Mouse (Mus musculus) inflammation-experienced regulatory T-cells, adult 6 months (primary cell): ENCODE results near the gene Ccdc82. TPM values are rescaled to one million over a fixed set of nuclear protein-coding genes. Genes with fewer than 3 reads are reported as not detected.
A peak's percentile ranks its signal among the peaks of the same experiment; 100 is the strongest.

Experiments used
- ATAC-seq: one replicate; pipeline ENCODE4 v1.8.0; 2017
- polyA plus RNA-seq, 3 experiments: library from polyadenylated mRNA; unstranded; fragments of 100-300 nt; shearing (Covaris generic); gene quantifications; one replicate each; pipeline ENCODE4 v1.2.1; 2017

The Ccdc82 gene
- polyA plus RNA-seq: 10 to 100 TPM; 37.1 to 54.3 (median 49.1) TPM

DNA sequence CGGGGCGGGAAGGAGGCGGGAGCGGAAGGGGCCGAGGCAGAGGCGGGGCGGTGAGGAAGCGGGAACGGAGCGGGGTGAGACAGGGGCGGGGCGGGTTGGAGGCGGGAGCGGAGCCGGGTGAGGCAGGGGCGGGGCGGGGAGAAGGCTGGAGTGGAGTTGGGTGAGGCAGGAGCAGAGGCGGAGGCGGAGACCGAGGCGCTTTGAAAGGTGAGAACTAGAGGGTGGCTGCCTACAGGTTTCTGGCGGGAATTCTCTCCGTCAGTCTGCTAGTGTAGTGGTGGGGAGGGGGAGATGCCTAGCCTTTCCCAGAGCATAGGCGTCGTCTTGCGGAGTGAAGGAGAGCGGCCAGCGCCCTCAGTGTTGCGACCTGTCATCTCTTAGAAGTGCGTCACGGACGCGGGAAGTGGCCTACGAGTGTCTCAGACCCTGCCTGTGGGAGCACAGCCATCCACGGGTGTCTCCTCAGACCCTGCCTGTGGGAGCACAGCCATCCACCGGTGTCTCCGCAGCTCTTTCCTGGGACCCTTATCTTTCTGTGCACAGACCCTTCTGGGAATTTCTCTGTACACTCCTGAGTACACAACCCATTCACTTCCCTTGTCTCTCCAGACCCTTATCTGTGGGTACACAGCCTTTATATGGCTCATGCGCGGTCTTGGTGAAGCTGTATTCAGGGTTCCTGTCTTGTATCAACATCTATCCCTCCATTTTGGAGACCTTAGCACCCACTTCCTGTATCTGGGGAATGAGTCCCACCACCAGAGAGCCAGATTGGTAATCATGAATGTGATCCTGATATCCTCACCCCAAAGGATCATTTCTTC is at the start of gene Ccdc82:
Gene Ccdc82 (plus strand): TSS at position 141 of the 824 bp plus-strand sequence.
- peak; percentile 88 for ATAC-seq

DNA sequence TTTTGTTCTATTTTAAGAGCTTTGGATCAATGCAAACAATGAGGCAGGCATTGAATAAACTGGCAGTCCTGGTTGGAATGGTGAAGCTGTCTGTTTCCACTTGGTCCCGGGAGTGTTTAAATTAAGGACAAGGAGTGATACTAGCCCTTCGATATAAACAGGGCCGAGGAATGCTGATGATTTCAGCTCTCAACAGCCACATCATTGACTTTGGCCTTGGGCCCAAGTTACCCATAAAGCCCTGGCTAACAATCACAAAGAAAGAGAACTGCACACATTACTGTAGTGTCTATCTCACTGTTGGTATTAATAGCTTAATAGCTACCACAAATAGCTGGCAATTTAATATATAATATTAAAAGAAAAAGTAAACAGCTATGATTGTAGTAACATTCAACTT is 46.7 kb upstream of the Ccdc82 start:
- no peak for ATAC-seq

DNA sequence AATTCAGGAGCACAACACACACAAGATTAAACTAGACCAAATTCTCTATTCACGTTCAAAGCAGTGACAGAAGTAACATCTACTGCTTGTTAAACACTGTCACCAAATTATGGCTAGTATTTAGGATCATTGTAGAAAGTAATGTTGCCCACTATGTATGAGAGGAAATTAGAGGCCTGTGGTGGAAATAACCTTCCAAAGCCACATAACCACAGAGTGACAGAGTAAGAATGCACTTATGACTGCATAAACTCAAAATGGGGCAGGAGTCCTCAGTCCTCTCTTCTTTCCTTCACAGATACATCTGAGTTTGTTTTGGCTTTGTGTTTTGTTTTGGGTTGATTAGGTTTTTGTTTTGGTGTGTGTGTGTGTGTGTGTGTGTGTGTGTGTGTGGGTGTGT is 43.6 kb upstream of the Ccdc82 start:
- no peak for ATAC-seq

DNA sequence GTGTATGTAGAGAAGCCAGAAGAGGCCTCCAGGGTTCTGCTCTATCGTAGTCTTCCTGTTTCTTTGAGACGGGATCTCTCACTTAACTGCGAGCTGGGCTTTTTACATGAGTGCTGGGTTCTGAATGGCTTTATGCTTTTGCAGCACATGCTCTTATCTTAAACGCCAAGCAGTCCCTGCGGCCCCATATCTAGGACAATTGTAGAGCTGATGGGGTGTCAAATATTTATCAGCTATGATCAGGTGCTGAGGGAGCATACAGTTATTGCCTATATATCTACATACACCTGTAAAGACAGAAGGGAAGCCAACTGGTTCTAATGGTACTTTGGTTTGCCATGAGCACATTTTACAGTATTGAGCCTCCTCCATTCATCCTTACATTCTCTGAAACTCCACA is 43.1 kb upstream of the Ccdc82 start:
- ATAC-seq: no peak

DNA sequence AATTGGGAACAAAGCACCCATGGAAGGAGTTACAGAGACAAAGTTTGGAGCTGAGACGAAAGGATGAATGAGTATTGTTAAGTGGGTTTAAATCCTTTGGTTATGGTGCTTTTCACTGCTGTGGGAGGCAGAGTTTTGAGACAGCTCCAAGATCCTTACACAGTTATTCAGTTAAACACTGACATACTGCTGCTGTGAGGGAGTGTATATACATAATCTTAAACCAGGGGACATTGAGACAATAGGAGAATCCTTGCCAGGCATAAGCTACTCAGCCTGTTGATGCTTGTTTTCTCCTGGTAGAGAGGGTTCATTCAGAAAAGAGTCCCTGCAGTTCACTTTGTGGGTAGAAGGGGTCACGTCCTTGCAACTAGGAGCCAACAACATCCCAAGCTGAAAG is 40.4 kb upstream of the Ccdc82 start:
- ATAC-seq: no peak

DNA sequence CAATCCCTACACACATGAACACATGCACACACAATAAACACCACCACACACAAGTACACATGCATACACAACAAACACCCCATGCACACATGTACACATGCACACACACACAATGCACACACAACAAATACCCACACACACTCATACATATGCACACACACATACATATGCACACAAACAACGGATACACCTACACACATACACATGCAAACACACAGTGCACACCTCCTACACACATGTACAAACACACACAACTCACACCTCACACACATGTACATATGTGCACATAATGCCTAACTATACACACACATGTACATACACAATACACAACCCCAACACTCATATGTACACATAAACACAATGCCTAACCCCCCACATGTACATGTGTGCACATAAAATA is 20.9 kb upstream of the Ccdc82 start:
- no peak for ATAC-seq

DNA sequence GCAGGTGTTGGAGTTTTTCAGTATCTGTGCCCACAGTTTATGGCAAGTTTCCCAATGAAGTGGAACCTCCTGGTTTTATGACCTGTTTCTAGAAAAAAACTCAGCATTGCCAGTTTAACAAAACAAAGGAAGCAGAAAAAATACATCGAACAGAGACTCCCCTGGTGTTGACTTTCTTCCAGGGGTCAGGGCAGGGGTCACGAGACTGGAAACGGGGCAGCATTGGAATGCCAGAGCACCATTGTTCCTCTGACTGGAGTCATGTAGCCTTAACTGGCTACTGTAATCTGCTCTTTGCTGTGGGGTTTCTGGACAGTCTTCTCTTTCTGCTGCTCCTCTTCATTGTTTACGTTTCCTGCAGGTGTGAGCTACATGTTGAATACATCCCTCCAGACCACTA is 16.2 kb upstream of the Ccdc82 start:
- ATAC-seq: no peak

DNA sequence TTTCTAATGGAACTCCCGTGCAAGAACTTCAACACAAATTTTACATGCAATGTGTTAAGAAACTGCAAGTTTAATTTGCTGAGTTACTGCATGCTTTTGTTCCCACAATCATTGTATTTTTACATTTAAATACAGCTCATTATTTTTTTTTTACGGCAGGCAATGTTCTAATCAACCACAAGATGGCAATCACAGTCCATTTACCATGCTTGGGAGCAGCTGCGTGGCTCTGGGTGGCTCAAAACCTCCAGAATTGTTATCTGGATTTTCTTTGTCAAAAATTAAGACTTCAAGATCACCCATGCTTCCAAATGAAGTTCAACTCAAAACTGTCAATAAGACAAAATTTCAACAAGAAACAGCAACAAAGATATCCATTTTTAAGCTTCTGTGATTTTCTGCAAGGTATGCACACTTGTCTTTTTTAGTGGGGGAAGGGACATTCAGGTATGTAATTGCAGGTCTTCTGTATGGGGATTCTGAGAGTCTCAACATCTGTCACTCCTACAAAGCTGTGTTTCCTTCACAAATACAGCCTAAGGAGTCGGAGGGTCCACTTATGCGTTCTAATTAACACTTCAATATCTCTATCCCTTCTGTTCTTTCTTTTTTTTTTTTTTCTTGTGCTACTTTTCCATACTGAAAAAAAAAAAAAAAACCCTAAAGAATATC is 15.1 kb upstream of the Ccdc82 start:
- peak; percentile 84 for ATAC-seq

DNA sequence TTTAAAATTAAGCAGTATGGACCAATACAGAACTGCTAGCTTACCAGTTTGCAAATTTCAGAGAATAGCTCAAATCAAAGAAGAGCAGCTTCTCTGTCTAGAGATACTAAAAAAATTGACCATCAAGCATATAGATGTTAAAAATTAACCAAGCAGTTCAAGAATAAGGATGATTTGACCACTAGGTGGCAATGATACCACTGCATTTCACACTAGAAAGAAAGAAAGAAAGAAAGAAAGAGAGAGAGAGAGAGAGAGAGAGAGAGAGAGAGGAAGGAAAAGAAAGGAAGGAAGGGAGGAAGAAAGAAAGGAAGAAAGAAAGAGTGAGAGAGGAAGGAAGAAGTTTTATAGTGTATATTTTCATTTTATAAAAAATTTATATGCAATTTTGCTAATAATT is 4.4 kb upstream of the Ccdc82 start:
- no peak for ATAC-seq

DNA sequence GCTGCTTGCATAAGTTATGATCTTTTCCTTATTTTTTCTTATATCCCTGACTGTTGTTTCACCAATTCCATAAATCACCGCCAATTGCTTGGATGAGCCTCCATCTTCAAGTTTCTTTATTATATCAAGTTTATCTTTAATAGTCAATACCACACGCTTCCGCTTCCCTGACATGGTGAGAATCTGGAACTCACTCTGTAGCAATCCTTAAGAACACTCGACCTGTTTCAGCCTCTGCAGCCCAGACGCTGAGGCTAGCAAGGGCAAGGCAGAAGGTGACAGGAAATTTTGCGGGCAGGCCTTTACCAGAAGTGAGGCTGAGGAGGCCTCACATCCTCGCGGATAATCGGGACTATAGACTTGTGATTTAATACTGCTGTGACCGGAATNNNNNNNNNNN is 1.3 kb upstream of the Ccdc82 start, which contains the start of gene Jrkl:
Gene Jrkl (minus strand): TSS at position 349 of the 400 bp plus-strand sequence.
- ATAC-seq: no peak

DNA sequence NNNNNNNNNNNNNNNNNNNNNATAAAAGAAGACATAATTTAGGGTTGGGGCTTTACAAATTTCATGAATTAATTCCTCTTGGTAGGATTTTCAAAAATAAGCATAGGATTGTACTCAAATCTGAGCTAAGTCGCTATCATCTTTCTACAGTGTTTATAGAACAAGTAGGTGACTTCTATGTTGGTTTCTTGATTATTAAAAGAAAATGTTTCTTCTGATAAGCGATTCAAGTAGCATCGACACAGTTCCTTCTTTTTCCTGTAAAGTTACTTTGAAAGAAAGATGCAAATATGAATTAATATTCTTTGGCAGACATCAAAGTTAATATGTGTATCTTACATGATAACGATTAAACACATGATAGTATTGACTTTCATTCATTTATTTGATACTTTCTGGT is 1.3 kb downstream of the Ccdc82 start:
- ATAC-seq: no peak

DNA sequence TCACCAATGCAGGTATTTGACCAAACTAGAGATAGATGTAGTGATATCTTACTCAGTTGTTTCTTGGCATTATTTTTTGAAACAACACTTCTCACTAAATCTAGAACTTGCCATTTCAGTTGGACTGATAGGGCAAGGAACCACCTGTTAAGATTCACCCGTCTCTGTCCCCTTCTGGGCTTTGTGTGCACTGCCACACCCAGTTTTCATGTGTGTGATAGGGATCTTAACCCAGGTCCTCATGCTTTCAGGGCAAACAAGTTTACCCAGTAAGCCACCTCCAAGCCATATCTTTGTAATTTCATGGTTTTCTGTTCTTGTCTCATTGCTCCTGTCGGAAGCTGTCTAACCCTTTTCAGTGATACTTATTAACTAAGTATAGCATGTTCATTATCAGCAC is 4.5 kb downstream of the Ccdc82 start:
- no peak for ATAC-seq

DNA sequence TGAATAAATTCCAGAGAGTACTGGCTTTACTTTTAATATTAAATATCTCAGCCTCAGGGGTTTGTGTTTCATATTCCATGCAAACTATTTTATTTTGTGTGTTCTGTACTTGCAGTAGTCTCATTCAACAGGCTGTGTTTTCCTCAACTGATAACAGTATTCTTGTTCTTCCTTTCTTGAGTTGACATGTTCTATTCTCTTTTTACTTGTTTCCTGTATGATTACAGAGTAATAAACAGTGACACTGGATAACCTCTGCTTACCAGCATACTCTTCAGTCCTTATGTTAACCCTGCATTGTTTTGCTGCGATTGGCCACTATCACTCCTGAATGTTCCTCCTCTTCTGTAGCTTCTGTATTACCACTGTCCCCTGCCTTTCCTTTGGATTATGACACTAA is 10.0 kb downstream of the Ccdc82 start:
- ATAC-seq: no peak

DNA sequence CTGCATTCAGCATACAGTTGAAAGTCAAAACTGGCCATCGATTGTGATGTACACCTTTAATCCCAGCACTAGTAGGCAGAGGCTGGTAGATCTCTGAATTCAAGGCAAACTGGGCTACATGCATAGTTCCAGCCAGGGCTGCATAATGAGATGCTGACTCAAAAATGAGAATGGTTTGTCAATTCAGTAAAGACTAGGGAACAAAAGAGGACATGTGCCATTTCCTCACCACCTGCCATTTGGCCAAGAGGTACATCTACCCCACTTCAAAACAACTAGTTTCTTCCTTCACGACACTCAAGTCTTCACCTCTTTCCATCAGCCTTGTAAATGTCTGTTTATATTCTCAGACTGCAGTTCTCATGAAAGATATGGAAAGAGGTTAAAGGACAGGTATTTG is 11.4 kb downstream of the Ccdc82 start:
- ATAC-seq: no peak

DNA sequence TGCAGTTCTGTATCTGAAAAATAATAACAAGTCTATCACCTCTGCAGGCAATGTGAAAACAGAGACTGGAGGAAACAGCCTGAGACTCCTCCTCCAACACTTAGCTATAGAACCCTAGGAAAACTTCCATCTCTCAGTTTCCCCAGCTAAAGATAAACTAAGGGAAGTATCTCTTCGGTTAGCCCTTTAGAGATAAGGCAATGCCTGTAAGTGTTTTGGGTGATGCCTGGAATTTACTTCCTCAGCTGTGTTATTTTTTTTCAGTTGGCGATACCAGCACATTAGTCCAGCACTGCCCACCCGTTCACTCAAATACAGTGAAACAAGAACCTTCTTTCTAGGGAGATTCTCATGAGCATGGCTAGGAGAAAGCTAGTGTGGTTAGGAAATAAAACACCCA is 14.2 kb downstream of the Ccdc82 start:
- ATAC-seq: no peak

DNA sequence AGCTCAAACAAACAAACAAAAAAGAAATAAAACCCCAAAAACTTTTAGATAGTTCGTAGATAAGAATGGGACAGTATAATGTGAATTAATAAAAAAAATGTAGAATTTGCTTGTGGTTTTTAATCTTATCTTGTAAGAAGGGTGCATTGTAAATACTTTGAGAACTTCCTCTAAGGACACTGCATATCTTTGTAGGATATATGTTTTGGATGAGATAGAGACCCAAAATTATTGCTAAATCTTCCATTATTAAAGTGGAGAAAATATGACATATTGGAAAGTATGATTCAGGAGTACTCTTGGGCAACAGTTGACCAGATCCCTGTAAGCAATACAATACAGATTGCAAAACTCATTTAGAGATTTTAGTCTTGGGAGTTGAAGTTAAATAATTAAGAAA is 26.5 kb downstream of the Ccdc82 start:
- ATAC-seq: no peak

DNA sequence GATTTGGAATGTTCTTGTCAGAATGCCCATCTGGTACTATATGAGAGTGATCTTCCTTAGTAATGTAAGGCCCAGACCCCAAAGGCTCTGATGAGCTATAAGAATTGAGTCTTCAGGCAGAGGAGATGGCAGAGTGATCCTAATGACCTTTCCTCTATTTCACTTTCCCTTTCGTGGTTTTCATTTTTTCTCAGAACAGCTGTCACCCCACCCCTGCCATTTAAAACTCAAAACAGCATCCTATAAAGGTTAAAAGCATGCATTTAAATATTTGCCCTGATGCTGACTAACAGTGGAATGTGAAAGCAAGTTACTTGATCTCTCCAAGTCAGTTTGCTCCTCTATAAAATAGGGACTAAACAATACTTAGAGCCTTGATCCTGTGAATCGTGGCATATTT is 40.7 kb downstream of the Ccdc82 start:
- ATAC-seq: peak; percentile 56

DNA sequence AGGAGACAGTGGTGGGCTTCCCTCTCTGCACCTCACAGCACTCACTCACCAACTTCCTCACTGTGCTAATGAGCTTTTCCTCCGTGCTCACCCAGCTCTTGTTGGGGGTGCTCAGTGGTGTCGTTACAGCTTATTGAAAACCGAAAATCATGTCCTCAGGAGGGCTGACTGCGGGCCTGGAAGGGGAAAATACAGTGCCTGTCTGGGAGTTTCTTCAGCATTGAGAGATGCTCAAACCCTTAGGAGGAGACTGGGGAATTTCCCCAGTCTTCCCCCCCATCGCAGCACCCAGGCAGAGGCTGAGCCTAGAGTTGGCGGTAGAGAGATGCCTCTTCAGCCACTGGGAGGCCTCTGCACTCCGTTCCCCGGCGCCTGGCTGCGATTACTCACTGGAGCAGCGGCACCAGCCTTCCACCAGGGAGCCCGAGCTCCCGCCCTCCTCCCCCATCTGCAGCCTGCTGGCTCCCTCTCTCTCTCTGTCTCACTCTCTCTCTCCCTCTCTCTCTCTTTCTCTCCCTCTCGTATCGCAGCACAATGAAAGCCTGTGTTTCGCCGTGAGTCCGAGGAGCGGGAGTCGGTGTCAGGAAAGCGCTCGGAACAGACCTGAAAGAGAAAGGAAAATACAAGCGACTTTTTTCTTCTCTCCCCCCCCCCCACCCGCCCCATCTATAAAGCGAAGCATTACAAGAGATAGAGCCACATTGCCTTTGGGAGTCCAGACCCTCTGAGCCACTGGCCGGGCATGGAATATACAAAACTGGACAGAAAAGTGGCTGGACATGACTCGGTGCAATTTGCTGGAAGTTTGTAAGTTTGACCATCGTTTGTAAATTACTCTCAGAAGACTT is 49.7 kb downstream of the Ccdc82 start:
- peak; percentile 82 for ATAC-seq

DNA sequence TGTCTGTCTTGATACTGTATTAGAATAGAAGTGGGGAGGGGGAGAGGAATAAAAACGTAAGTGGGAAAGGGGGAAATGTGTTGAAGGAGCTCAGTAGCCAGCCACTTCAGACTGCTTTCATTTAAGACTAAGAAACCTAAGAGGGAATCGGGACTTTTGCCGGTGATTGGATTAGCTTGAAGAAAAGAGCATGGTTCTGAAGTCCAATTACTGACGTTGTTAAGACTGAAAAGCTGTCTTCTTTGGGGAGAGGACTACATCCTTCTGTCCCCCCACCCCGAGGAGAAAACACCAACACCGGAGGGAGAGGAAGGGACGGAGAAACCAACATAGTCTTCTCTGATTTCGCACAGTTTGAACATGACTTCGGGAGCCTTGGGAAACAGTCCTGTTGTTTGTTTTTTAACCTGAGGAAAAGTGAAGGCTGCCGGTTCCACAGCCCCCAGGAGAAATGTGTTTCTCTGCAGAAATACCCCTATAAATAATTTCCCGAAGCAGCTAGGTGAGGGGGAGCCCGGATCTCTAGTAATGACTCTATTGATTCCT is 50.4 kb downstream of the Ccdc82 start:
- ATAC-seq: no peak

DNA sequence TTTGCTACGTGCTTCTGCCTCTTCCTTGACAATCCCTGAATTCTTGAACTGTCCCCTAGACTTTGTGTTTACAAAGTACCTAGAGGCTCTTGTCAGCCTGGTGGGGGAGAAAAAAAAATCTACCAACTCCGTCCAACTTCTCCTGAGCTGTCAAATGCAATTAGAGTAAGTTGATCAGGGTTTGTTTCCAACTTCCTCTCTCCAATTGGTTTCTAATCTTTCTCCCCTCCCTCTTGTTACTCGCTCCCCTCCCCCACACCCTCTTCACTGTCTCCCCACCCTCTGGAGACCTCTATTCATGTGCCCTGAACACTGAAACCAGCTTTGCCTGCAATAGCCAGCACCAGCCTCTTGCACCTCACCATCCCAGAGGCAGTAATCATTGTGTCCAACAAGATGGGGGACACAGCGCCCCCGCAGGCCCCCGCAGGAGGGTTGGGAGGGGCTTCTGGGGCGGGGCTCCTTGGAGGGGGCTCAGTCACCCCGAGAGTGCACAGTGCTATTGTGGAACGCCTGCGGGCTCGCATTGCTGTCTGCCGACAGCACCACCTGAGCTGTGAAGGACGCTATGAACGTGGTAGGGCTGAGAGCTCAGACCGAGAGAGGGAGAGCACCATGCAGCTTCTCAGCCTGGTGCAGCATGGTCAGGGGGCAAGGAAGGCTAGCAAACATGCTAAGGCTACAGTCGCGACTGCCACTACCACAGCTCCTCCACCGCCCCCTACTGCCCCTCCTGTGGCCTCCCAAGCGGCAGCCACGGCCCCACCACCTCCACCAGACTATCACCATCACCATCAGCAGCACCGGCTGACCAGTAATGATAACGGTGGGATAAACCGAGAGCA is 51.1 kb downstream of the Ccdc82 start, which contains the start of gene Maml2:
Gene Maml2 (plus strand): TSS at position 290 of the 845 bp plus-strand sequence.
- ATAC-seq: peak; percentile 9

DNA sequence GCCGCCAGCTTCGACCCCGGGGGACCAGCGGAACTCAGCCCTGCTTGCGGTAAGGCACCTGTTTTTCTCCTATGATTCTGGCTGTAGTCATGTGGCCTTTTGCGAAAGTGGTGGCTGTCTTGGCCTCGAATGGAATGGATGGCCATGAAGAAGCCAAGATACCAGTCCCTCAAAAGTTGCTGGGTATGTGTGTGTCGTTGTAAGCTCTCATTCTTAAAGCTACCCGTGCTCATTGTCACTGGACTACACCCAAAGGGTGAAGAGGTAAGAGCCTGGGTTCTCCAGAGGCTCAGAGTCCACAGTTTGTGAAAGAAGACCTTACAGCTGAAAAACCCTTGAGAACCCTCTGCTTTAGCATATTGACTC is 51.7 kb downstream of the Ccdc82 start:
- no peak for ATAC-seq

DNA sequence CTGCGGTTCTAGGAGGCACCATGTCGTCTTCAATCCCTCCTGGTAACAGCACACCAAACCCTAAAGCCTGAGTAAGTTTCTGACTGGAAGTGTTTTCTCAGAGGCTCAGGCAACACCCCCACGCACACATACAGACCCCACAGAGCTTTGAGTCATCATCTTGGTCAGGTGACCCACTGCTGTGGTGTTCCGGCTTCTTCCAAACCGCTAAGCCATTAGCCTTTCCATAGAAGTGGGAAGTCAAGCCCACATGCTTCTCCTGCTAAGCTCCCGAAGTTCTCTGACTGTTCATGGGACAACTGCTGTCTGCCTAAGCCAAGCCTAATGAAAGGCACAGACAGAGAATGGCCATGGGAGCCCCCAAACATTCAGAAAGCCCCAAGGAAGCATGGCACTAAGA is 52.4 kb downstream of the Ccdc82 start:
- no peak for ATAC-seq
